Mouse (Mus musculus): ENCODE data around the gene Sprn.

Sprn gene

GRCm38 (mm10) chr7:140154218-140154927 lies at the start of gene Sprn:
Gene Sprn (minus strand): TSS chr7:140154877.
- DNase-seq: no peak

- no peak for DNase-seq
Measured at GRCm38 (mm10) chr7:140201090-140201489, 46.4 kb upstream of the Sprn start.

- DNase-seq: no peak
Measured at GRCm38 (mm10) chr7:140196002-140196401, 41.3 kb upstream of the Sprn start.

- no peak for DNase-seq
Measured at GRCm38 (mm10) chr7:140194031-140194430, 39.4 kb upstream of the Sprn start.

- no peak for DNase-seq
Measured at GRCm38 (mm10) chr7:140192851-140193250, 38.2 kb upstream of the Sprn start.

GRCm38 (mm10) chr7:140192445-140192844 lies 37.8 kb upstream of the Sprn start:
- DNase-seq: no peak

GRCm38 (mm10) chr7:140190435-140190834 lies 35.8 kb upstream of the Sprn start:
- DNase-seq: no peak

- DNase-seq: no peak
Measured at GRCm38 (mm10) chr7:140188391-140189328, 34.0 kb upstream of the Sprn start.

- DNase-seq: no peak
Measured at GRCm38 (mm10) chr7:140187721-140188390, 33.2 kb upstream of the Sprn start.

GRCm38 (mm10) chr7:140186646-140187620 lies 32.3 kb upstream of the Sprn start:
- peak; percentile 75 to 85 for DNase-seq

- DNase-seq: no peak
Measured at GRCm38 (mm10) chr7:140184206-140184605, 29.5 kb upstream of the Sprn start.

- no peak for DNase-seq
Measured at GRCm38 (mm10) chr7:140180692-140181091, 26.0 kb upstream of the Sprn start.

- peak; percentile 89 to 90 for DNase-seq
Measured at GRCm38 (mm10) chr7:140179176-140179575, 24.5 kb upstream of the Sprn start.

GRCm38 (mm10) chr7:140172936-140173335 lies 18.3 kb upstream of the Sprn start, which contains the start of gene Olfr523:
Gene Olfr523 (plus strand): TSS chr7:140173217.
- no peak for DNase-seq

GRCm38 (mm10) chr7:140170863-140171262 lies 16.2 kb upstream of the Sprn start:
- DNase-seq: peak; percentile 51 to 60

- peak in 1 of 2 experiments; percentile 49 for DNase-seq
Measured at GRCm38 (mm10) chr7:140169386-140169785, 14.7 kb upstream of the Sprn start.

- DNase-seq: no peak
Measured at GRCm38 (mm10) chr7:140167950-140168349, 13.3 kb upstream of the Sprn start.

GRCm38 (mm10) chr7:140164664-140165063 lies 10.0 kb upstream of the Sprn start, which contains the start of gene Olfr522:
Gene Olfr522 (minus strand): TSS chr7:140164764.
- DNase-seq: no peak

- DNase-seq: no peak
Measured at GRCm38 (mm10) chr7:140160363-140160762, 5.7 kb upstream of the Sprn start.

GRCm38 (mm10) chr7:140153829-140154217 lies 854 bp downstream of the Sprn start:
- DNase-seq: no peak

GRCm38 (mm10) chr7:140153383-140153782 lies 1.3 kb downstream of the Sprn start:
- peak in 1 of 2 experiments; percentile 42 for DNase-seq

- no peak for DNase-seq
Measured at GRCm38 (mm10) chr7:140144550-140144949, 10.1 kb downstream of the Sprn start.

Data from kidney, postnatal 36 days (tissue).